Mouse (Mus musculus) adrenal gland, postnatal 14 days (tissue): ENCODE data around the gene Apoa2. TPM values are rescaled to one million over a fixed set of nuclear protein-coding genes. Genes with fewer than 3 reads are reported as not detected.

Experiments used
- DNase-seq: peaks from one replicate; pipeline ENCODE4 v3.0.0; 2021; ENCODE audit warnings: mixed read lengths
- long read RNA-seq, 2 experiments: library from polyadenylated mRNA; stranded (forward); transcript quantifications; one replicate each; pipeline ENCODE4 v2.0.0; 2021
- total RNA-seq: library from RNA; stranded (reverse); gene quantifications from 2 replicates; pipeline ENCODE4 v1.2.3, GENCODE M21; 2021

Apoa2 gene
- 80.2 and 1,683 TPM in 2 replicates for total RNA-seq
- long read RNA-seq, experiment 1, transcript Apoa2-204 (4 exons, 518 nt) = major isoform, 18 of 37 reads
- long read RNA-seq, experiment 1, transcript Apoa2-201 (4 exons, 492 nt) = minor isoform, 14 of 37 reads
- long read RNA-seq, experiment 1, partial matches to known transcripts = 2 of 37 reads
- long read RNA-seq, experiment 1, other reads (novel, unspliced or antisense) = 2 of 37 reads
- long read RNA-seq, experiment 2, transcript Apoa2-201 (4 exons, 492 nt) = minor isoform, 737 of 1,626 reads
- long read RNA-seq, experiment 2, transcript Apoa2-204 (4 exons, 518 nt) = major isoform, 767 of 1,626 reads
- long read RNA-seq, experiment 2, transcript Apoa2-203 (4 exons, 470 nt) = minor isoform, 14 of 1,626 reads
- long read RNA-seq, experiment 2, partial matches to known transcripts = 85 of 1,626 reads
- long read RNA-seq, experiment 2, other reads (novel, unspliced or antisense) = 19 of 1,626 reads

DNA sequence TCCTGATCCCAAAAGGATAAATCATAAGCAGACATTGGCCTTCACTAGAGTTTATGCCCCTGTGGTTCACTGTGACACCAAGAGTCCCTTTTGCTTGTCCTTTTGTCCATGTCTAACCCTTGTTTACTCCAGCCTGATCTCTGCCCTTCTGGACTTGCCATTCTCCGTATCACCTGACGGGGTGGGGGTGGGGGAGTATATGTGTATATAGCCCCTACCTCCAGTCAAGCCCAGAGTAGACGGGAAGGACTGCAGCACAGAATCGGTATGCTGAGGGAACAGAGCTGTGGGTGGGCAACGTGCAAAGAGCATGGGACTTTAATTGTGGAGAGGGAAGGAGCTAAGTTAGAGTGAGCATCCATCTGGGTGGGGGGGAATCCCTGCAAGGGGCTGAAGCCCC is at the start of gene Apoa2:
Apoa2 (plus strand) TSS at position 198 of the 400 bp plus-strand sequence.
- DNase-seq = no peak

DNA sequence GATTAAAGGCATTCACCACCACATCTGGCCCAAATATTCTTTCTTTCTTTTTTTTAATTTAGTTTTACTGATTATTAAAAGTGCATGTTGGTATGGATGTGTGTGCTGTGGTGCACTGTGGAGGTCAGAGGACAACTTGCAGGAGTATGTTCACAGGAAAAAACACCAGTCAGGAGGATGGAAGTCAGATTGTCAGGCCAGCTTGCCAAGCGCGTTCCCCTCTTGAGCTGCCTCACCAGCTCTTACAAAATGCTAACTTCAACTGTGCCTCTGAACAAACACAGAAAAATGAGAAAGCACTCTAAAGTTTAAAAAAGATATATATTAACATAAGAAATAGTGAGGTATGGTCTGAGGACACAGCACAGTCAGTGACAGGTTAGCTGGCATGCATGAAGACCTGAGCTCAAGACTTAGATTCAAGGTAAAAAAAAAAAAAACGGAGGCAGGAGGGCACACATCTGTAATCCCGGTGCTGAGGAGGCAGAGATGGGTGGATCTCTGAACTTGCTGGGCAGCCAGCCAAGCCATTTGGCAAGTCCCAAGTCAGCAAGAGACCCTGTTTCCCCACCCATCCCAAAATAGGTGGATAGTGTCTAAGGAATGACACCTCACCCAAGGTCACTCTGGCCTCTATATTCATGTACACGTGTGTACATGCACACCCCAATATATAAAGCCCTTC is 45.2 kb upstream of the Apoa2 start:
- DNase-seq = no peak

DNA sequence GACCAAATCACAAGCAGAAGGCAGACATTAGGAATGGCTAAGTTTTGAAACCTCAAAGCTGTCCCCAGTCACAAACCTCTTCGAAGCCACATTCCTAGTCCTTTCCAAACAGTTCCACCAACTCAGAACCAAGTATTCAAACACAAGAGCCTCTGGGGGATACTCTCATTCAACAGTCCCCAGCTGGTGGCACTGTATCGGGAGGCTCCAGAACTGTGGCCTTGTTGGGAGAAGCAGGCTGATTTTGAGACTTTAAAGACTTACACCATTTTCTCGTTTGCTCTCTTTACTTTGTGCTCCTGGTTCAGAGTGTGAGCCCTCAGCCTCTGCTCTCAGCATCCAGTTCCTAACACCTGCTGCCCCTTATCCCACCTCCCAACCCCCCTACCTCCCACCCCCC is 41.8 kb upstream of the Apoa2 start:
- no peak for DNase-seq

DNA sequence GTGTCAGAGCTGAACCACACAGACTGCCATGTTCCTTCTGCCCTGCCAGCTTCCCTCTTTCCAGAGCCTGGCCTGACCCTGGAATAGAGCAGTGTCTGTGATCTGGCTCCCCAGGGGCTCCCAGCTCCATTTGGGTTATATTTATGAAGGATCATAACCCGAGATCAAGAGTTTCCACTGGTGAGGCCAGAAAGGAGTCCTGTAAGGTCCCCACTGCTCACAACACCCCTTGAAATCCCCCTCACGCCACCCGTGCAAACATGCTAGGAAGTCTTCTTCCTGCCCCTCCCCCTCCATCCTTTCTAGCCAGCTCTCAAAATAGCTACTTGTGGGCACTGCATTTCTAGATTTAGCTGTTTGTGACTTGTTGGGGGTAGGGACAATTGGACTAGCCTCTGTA is 41.2 kb upstream of the Apoa2 start:
- DNase-seq = peak; percentile 45

DNA sequence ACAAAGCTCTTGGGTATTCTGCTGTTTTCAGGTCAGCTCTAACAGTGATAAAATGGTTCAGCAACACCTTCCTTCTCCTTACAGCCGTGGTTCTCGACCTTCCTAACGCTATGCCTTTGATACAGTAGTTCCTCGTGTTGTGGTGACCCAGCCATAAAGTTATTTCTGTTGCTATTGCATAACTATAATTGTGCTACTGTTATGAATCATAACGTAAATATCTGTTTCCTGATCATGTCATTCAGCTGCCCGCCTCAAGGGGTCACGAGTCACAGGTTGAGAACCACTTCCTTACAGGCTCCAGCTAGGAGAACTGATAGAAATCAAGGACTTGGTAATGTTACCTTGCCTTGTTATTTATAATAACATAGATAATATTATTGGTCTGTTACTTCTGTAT is 40.5 kb upstream of the Apoa2 start:
- peak; percentile 62 for DNase-seq

DNA sequence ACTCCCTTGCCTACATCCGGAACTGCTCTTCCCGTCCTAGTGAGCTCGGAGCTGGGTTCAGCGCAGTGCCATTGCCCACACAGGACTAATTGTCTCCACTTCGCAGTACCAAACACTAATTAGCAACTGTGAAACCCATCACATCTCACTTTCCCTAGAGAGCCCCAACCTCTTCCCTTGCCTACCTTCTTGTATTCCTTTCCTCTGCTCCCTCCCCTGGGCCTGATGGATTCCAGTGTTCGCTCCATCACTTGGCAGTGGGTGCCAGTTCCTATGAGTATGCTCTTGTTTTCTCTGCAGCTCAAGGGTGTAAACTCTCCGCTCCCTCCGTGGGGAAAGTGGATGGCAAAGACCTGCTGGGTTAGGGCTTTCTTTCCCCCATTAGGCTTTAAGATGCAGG is 39.2 kb upstream of the Apoa2 start:
- no peak for DNase-seq

DNA sequence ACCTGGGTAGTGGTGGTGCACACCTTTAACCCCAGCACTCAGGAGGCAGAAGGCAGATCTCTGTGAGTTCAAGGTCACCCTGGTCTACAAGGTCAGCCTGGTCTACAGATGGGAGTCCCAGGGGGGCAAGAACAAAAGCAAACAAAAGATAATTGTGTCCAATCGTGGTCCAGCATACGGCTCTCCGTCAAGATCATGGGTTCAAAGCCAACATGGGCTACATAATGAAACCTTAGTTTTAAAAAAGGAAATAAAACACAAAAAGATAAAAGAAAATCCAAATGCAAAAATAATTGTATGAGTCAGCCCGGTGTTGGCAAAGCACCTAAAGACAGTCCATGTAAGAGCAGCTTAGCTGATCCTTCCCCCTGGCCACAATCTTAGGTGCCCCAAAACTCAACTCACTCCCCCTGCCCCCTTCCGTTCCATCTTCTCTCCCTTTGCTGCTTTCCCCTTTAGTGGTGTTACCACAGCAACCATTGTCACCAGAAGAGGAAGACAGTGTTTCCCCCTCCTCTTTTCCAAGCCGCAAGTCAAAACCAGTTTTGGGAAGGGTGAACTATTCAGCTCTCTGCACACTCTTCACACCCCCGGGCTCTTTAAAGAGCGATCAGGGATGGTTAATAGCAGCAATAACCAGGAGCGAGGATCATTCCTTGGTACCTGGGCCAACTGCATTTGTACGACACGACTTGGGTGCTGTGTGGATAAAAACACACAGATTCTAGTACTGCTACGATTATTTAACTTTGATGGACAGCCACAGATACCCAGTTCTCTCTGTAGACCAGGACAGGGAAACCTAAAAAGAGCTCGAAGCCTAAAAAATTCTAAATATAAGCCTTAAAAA is 36.8 kb upstream of the Apoa2 start:
- DNase-seq = no peak

DNA sequence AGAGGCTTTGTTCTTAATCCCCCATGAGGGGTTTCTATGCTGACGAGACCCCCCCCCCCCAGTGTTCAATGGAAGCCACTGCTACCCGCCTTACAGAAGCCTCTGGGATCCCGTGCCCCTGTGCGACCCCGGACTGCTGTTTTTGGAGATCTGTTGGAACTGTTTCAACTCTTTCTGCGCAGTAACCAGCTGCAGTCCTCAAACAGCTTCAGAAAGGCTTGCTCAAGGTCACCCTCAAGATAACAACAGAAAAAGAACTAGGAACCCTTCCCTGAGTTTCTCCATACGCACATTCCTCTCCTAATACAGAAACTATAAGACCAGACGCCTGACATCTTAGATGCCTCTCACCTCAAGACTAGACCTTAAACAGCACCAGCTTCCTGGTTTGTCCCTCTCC is 35.8 kb upstream of the Apoa2 start:
- no peak for DNase-seq

DNA sequence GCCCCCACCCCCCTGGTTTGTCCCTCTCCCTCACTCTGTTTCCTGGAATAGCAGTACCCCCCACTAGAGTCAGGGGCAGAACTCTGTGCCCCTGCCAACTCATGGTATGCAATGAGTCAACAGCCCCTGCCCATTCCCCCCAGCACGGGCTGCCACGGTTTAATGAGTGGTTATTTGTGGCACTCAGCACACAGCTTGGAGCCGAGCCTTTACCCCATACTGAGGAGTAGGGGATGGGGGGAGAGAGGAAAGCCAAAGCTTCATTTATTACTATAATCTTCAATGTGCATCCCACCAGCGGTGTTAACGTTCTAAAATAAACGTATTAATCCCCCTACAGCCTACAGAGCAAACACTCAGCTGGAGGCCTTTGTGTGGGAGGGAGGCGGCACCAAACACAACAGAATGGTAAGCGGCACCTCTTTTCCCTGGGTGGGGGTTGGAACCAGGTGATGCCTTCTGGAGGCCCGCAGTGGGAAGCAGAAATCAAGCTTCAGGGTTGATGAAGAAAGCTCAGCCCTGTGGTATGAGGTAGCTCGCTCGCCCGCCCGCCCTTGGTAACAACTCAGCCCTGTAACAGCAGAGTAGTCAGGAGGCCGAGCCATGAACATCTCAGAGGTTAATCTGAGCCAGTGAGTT is 35.3 kb upstream of the Apoa2 start:
- DNase-seq = no peak

DNA sequence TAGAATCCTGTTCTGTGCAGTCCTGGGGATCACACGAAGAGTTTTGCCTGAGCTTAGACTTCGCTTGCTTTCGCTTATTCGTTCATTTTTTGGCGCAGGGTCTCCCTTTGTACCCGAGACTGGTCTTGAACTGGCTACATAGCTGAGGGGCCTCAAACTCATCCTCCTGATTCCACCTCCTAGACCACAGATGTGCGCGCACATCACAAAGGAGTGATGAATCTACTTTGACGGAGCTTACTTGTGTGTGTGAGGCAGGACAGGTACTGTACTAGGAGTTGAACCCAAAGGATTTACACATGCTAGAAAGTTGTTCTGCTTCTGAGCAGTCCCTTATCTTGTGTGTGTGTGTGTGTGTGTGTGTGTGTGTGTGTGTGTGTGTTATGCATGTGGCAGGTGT is 34.0 kb upstream of the Apoa2 start:
- no peak for DNase-seq

DNA sequence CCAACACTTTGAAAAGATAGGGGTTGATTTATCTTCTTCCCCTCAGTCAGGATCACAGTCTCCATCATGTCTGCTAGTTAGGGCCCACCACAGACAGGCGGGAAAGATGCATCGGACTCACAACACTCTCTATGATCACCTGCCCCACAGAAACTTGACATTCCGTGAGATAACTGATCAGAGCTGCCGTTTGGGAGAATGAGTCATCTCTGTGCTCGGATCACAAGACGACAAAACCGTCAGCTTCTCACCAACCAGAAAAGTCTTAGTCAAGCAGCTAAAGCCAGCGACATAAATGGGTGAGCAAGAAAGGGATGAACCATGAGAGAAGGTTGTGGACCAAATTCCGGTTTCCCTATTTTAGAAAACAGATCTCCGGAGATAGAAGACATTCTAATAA is 32.6 kb upstream of the Apoa2 start:
- DNase-seq = no peak

DNA sequence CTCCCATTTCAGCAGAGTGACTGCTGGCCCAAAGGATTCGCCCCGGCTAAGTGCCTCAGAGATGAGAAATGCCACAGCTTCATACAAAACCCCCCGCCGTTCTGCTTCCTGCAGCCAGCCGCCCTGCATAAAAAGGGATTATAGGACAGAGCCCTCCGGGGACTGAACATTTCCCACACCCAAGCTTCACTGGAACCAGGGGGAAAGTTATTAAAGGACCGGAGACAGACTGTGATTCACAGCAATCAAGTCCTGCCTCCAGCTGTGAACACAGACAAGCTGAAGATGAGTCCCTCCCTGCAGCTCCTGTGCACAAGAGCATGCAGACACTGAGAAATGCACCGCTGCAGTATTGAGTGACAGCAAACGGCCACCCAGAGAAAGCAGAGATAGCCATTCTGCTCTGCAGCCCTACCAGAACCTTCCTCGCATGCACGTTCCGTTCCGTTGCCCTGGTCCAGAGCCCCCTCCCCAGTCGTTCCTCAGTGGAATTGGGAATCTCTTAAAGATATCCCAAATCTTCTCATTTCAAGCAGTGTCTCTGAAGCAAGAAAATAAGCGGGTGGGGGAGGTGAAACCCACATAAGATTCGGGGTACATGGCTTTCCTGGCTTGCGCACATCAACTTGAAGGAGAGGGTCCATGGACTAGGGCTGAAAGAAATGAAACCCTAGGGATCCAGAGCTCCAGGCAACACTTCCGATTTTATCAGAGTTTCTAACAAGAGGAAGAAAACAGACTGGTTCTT is 31.6 kb upstream of the Apoa2 start:
- DNase-seq = no peak

DNA sequence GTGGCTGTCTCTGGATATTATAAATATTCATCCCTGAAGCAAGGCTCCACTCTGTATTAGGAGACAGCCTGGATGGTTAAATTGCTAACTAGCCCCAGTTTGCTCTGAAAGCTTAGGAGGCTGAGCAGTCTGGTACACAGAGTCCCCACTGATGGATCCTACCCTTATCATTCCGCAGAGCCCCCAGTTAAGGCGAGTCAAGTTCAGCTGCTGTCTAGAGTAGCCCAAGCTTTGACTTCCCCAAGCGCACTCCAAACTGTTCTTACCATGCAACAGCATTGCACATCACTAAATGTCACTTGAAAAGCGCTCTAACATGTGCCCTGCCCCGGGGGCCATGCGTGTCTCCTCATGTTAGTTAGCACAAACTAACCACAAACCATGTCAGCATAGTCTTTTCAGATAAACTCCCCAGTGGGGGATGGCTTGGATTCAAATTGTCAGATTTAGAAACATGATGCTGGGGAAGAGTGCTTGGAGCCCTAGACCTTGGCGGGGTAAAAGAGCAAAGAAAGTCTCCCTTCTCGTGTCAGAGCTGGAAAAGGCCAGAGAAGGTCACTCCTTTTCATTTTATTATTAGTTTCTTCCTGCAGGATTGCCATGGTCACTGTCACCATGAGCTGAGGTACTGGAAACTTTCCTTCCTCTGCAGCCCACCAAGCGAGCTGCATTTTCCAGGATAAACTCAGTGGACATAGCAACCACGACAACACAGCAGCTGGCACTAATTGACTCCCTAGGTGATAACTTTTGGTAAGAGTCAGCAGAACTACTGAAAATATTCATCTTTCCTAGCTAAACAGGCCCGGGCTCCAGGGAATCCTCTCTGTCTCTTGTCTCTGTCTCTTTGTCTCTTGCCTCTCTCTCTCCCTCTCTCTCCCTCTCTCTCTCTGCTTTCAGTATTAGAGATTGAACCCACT is 30.7 kb upstream of the Apoa2 start:
- DNase-seq = no peak

DNA sequence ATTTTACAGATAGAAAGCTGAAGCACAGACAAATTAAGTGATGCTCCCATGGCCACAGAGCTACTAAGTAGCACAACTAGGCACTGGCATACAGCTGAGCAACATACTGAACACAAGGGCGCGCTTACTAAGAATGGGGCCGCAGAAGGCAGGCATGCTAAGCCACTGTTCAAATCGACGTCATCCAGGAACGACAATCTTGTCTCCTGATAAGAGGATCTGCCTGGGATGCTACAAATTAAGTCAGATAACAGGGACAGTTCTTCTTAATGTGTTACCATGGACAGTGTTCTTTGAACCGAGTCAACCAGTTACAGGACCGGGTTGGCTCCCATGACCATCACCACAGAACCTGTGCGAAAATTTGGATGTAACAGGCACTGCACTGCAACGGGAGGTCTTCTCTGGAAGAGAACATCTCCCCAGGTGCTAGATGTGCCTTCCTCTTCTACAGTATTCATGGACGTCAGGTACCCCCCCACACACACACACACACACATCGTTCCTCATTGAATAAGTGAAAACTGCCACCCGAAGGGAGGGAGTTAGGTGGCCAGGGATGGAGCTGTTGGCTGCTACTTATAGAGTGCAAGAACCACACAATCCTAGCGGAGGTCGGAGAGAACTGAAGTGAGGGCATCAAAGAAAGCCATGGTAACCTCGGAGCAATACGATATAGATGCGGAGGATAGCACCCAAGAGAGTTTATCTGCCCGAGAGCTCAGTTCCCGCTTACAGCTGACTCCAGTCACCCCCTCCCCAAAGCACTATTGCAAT is 29.6 kb upstream of the Apoa2 start:
- DNase-seq = no peak

DNA sequence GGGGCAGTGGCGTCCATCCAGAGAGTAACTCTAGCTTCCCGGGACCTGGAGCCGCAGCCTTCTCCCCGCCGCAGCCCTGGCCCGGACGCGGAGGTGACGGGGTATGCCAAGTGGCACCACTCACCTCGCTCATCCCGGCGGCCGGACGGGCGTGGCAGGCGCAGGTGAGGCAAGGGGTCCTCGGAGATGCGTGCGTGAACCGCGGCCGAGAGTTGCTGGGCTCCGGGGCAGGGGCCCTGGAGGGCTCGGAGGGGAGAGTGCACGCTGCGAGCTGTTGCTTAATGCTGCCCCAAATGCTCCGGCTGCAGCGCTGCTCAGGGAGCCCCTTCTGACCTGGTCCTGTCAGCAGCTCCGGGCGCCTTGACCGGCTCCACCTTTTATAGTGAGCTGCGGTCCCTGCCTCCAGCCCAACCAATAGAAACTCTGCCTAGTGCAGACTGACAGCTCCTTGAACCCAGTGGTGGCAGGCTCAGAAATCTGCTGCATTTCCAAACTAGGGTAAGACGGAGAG is 28.9 kb upstream of the Apoa2 start, which contains the start of gene Pcp4l1:
Pcp4l1 (minus strand) TSS at position 382 of the 511 bp plus-strand sequence.
- DNase-seq = peak; percentile 80

DNA sequence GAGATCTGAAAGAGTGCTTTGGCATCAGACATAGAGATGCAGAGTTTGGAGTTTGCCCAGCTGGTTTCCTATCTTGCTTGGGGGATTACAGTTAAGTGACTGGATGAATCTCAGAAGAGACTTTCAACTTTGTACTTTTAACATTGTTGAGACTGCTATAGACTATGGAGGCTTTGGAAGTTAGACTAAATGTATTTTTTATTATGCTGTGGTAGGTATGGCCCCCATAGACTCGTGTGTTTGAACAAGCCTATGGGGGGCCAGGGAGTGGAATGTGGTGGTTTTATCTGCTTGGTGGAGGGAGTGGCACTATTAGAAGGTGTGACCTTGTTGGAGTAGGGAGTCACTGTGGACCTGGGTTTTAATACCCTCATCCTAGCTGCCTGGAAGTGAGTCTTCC is 25.3 kb upstream of the Apoa2 start:
- no peak for DNase-seq

DNA sequence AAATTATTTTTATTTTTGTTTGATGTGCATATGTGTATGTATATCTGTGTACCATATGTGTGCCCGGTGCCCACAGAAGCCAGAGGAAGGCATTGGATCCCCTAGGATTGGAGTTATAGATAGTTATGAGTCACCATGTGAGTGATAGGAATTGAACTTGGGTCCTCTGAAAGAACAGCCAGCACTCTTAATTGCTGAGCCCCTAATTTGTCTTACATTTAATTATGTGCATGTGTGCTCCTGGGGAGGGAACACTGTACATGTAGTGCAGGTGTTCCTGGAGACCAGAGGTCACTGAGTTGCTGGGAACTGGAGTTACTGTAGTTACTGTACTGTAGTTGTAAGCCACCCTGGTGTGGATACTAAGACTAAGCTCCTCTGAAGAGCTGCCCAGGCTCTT is 24.1 kb upstream of the Apoa2 start:
- no peak for DNase-seq

DNA sequence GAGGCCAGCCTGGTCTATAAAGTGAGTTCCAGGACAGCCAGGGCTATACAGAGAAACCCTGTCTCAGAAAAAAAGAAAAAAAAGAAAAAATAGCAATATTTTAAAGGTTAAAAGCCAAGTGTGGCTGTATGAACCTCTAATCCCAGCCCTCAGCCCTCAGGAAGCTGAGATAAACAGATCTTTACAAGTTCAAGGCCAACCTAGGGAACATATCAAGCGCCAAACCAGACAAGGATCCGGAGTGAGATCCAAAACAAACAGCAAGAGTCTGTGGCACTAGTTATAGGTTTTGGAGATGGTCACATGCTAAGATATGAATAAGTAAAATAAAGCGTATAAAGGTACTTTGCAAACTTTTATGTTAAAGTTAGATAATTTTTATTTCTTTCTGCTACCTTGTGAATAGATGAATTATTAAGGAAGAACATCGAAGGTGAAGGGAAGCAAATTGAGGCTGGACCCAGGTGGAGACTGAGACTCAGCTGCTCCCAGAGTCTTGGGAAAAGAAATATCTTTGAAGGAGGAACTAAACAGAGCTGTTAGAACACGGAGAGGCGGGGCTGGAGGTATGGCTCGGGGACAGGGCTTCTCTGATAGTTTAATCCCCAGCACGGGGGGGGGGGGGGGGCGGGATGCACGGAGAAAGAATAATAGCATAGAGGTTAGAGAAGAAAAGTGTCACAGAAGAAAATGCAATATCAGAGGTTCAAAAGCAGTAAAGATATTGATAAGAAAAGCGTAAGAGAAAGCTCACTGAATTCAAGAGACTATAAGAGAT is 21.2 kb upstream of the Apoa2 start:
- no peak for DNase-seq
